Mouse (Mus musculus) small intestine, adult 2 months (tissue): Measurements from ENCODE around the gene Olfr1100. TPM values are rescaled to one million over a fixed set of nuclear protein-coding genes. Genes with fewer than 3 reads are reported as not detected.

Source experiments
- H3K27ac ChIP-seq: fragments of 200-500 bp; 2 replicates; pipeline ENCODE4 v1.5.1; 2012; ENCODE audit warnings: low read depth, low read length, control low read depth, inconsistent platforms; ENCODE audit not compliant: insufficient read depth
- H3K27me3 ChIP-seq: fragments of 200-500 bp; 2 replicates; pipeline ENCODE4 v1.6.1; 2012; ENCODE audit warnings: mild to moderate bottlenecking, moderate library complexity, low read length, inconsistent platforms; ENCODE audit not compliant: control insufficient read depth, insufficient read depth
- H3K36me3 ChIP-seq: fragments of 200-500 bp; 2 replicates; pipeline ENCODE4 v1.6.1; 2012; ENCODE audit warnings: mild to moderate bottlenecking, low read length, control low read depth, inconsistent platforms; ENCODE audit not compliant: control insufficient read depth, insufficient read depth
- H3K4me1 ChIP-seq: fragments of 200-500 bp; 2 replicates; pipeline ENCODE4 v1.6.1; 2012; ENCODE audit warnings: low read length, inconsistent platforms, mixed read lengths; ENCODE audit not compliant: control insufficient read depth, insufficient read depth, insufficient read length
- H3K4me3 ChIP-seq: fragments of 200-500 bp; 2 replicates; pipeline ENCODE4 v1.5.1; 2012; ENCODE audit warnings: low read depth, mild to moderate bottlenecking, control low read depth, inconsistent platforms, low read length, moderate library complexity
- CTCF ChIP-seq: fragments of 200-500 bp; IDR thresholded peaks from 2 replicates; pipeline ENCODE4 v1.5.1; 2012; ENCODE audit warnings: low read depth, mild to moderate bottlenecking, control low read depth, inconsistent platforms, low read length, moderate library complexity, mixed read lengths; ENCODE audit not compliant: insufficient replicate concordance, insufficient read length; ENCODE audit errors: extremely low read depth
- POLR2A ChIP-seq: fragments of 200-500 bp; IDR thresholded peaks from 2 replicates; pipeline ENCODE4 v1.6.1; 2012; ENCODE audit warnings: low read depth, mild to moderate bottlenecking, control low read depth, inconsistent platforms, low read length, moderate library complexity
- WGBS: fragments of 180-500 bp; shearing (Covaris S2); methylation state at CpG from one replicate; pipeline ENCODE4 v1.1.7; 2018; 5-methylcytosine and 5-hydroxymethylcytosine counted together
- polyA plus RNA-seq: library from polyadenylated mRNA; depleted of rRNA; stranded (reverse); fragments of >200 nt; gene quantifications from 2 replicates; pipeline ENCODE4 v1.2.3, GENCODE M21; 2012; rRNA removed

The Olfr1100 gene
- polyA plus RNA-seq, result not detected in 2 replicates

GRCm38 (mm10) chr2:86979854-86980253 lies at the start of gene Olfr1100:
Gene Olfr1100 (minus strand): TSS chr2:86979954.
- TF ChIP-seq POLR2A (no peak), CTCF (no peak)
- WGBS, result 65% methylated on average over 3 of the region's 3 CpGs
- no peak within 1 kb of the TSS for H3K27ac ChIP-seq
- no peaks in the 10 kb centered on the region for H3K4me1 ChIP-seq
- no peak within 1 kb of the TSS for H3K4me3 ChIP-seq
- no peaks in the 10 kb centered on the region for H3K36me3 ChIP-seq
- H3K27me3 ChIP-seq, result no peaks in the 10 kb centered on the region

DNA sequence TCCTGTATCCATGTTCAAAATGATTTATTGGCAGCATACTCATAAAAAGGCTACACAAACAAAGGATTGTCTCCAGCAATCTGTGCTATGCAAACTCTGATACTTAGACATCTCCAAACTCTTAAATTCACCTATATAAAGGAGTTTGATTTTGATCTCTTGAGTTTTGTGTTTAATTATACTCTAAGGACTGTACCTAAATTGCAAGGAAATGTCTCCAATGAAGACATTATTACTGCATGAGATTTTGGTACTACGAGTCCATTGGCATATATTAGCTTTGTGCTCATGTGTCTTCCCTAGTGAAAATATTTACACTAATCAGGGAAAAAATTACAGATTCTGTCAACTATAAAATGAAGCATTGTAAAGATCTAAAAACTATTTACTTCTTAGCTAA lies 47.2 kb upstream of the Olfr1100 start, which contains the start of gene Olfr1104:
Gene Olfr1104, minus strand, starts transcription at position 101 of the 400 bp plus-strand sequence.
- no peak for TF ChIP-seq CTCF
- TF ChIP-seq POLR2A, result no peak
- no peak within 1 kb of the TSS for H3K27ac ChIP-seq
- no peaks in the 10 kb centered on the region for H3K36me3 ChIP-seq
- H3K4me1 ChIP-seq, result no peaks in the 10 kb centered on the region
- H3K27me3 ChIP-seq, result no peaks in the 10 kb centered on the region
- H3K4me3 ChIP-seq, result no peak within 1 kb of the TSS
- 81% methylated on average over 1 of the region's 1 CpGs for WGBS

DNA sequence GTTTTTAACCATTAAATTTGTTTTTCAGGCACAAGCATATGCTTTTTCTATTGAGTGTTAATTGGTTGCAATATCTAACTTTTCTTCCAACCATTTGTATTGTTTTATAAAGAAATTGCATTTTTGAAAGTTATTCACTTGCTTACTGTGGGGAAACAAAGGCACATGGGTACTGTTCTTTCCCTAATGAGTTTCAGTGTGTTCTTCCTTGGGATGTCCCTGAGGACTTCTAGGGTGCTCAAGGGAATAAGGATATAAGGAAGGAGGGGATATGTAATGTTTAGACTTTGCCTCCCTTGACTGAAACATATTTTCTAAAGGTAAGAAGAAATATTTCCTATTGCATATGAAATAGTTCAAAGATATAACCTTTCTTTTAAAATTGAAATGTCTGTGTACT lies 18.3 kb upstream of the Olfr1100 start, which contains the start of gene Olfr1102:
Gene Olfr1102, plus strand, starts transcription at position 301 of the 400 bp plus-strand sequence.
- no peaks in the 10 kb centered on the region for H3K36me3 ChIP-seq

GRCm38 (mm10) chr2:86991121-86991520 lies 11.4 kb upstream of the Olfr1100 start, which contains the start of gene Olfr1101:
Gene Olfr1101 (minus strand): TSS chr2:86991221.
- no peaks in the 10 kb centered on the region for H3K27me3 ChIP-seq
- H3K4me3 ChIP-seq, result no peak within 1 kb of the TSS
- no peak within 1 kb of the TSS for H3K27ac ChIP-seq
- H3K4me1 ChIP-seq, result no peaks in the 10 kb centered on the region
- H3K36me3 ChIP-seq, result no peaks in the 10 kb centered on the region
- TF ChIP-seq CTCF (no peak), POLR2A (no peak)
- 71% methylated on average over 3 of the region's 3 CpGs for WGBS

More for the DNA sequence above, 18.3 kb upstream of the Olfr1100 start, which contains the start of gene Olfr1102:
- Histone ChIP-seq H3K4me3 (no peak within 1 kb of the TSS), H3K27ac (no peak within 1 kb of the TSS), H3K4me1 (no peaks in the 10 kb centered on the region), H3K27me3 (no peaks in the 10 kb centered on the region)
- no peak for TF ChIP-seq POLR2A
- TF ChIP-seq CTCF, result no peak

GRCm38 (mm10) chr2:86960593-86960992 lies 19.2 kb downstream of the Olfr1100 start, which contains the start of gene Olfr1099:
Gene Olfr1099 (minus strand): TSS chr2:86960693.
- H3K4me3 ChIP-seq, result no peak within 1 kb of the TSS
- 66% methylated on average over 1 of the region's 1 CpGs for WGBS
- no peak for TF ChIP-seq CTCF
- no peak for TF ChIP-seq POLR2A
- H3K27ac ChIP-seq, result no peak within 1 kb of the TSS
- H3K36me3 ChIP-seq, result no peaks in the 10 kb centered on the region
- H3K27me3 ChIP-seq, result no peaks in the 10 kb centered on the region
- H3K4me1 ChIP-seq, result no peaks in the 10 kb centered on the region

- no peaks in the 10 kb centered on the region for H3K27me3 ChIP-seq
- H3K27ac ChIP-seq, result no peak overlapping the region
- no peak overlapping the region for H3K4me3 ChIP-seq
- no peak for TF ChIP-seq CTCF
- TF ChIP-seq POLR2A, result no peak
- no peaks in the 10 kb centered on the region for H3K36me3 ChIP-seq
- H3K4me1 ChIP-seq, result no peaks in the 10 kb centered on the region
Measured at GRCm38 (mm10) chr2:86926557-86926956, 53.2 kb downstream of the Olfr1100 start.

Other genes starting within 250 kb of the Olfr1100 start
- not detected in 2 replicates for gene Olfr1089, start 246.3 kb downstream of the Olfr1100 start, polyA plus RNA-seq
- not detected in 2 replicates for gene Olfr1090, start 221.0 kb downstream of the Olfr1100 start, polyA plus RNA-seq
- not detected in 2 replicates for gene Olfr1093, start 197.5 kb downstream of the Olfr1100 start, polyA plus RNA-seq
- not detected in 2 replicates for gene Olfr141, start 169.9 kb downstream of the Olfr1100 start, polyA plus RNA-seq
- not detected in 2 replicates for gene Olfr1094, start 155.3 kb downstream of the Olfr1100 start, polyA plus RNA-seq
- not detected in 2 replicates for gene Olfr1095, start 128.3 kb downstream of the Olfr1100 start, polyA plus RNA-seq
- not detected in 2 replicates for gene Gm13723, start 105.2 kb downstream of the Olfr1100 start, polyA plus RNA-seq
- not detected in 2 replicates for gene Olfr1097, start 87.7 kb downstream of the Olfr1100 start, polyA plus RNA-seq
- not detected in 2 replicates for gene Olfr1098, start 55.4 kb downstream of the Olfr1100 start, polyA plus RNA-seq
- not detected in 2 replicates for gene Olfr1099, start 19.3 kb downstream of the Olfr1100 start, polyA plus RNA-seq
- not detected in 2 replicates for gene Olfr1101, start 11.3 kb upstream of the Olfr1100 start, polyA plus RNA-seq
- gene Olfr1102, start 18.4 kb upstream of the Olfr1100 start, polyA plus RNA-seq, result not detected in 2 replicates
- gene Olfr1104, start 47.1 kb upstream of the Olfr1100 start, polyA plus RNA-seq, result not detected in 2 replicates
- gene Olfr1105, start 56.6 kb upstream of the Olfr1100 start, polyA plus RNA-seq, result not detected in 2 replicates
- gene Olfr1106, start 72.3 kb upstream of the Olfr1100 start, polyA plus RNA-seq, result not detected in 2 replicates
- gene Olfr1107, start 95.9 kb upstream of the Olfr1100 start, polyA plus RNA-seq, result not detected in 2 replicates
- gene Olfr1109, start 116.1 kb upstream of the Olfr1100 start, polyA plus RNA-seq, result not detected in 2 replicates
- not detected in 2 replicates for gene Olfr259, start 134.6 kb upstream of the Olfr1100 start, polyA plus RNA-seq
- gene Olfr1110, start 160.3 kb upstream of the Olfr1100 start, polyA plus RNA-seq, result not detected in 2 replicates
- not detected in 2 replicates for gene Olfr1111, start 172.7 kb upstream of the Olfr1100 start, polyA plus RNA-seq
- gene Olfr1112, start 207.8 kb upstream of the Olfr1100 start, polyA plus RNA-seq, result not detected in 2 replicates
- gene Olfr1113, start 229.0 kb upstream of the Olfr1100 start, polyA plus RNA-seq, result not detected in 2 replicates